In the genomic region with DNA sequence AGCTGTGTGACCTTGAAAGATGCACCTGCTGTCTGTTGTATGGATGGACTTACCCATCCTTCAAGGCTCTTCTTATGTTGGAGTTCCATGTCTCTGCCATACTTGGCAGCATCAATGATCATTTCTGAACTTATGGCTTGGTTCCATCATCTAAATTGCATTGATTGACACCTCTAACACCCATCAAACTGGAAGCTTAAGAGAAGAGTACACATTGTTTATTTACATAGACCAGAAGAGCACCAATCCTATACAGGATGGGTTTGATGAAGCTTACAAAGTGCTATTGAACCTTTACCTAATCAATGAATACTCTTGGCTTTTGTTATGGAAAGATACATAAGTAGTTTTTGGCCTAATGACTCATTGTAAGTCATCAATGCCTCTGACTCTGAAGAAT, we compare ENCODE assay signal across 35 mouse cellular contexts.
"Had no signal": no experiment of that assay in that cellular context is flagged by ENCODE, and none has a peak within 500 bp of the region (broad histone marks: within the 10 kb centered on the region; RNA-seq: fewer than 3 reads in every experiment).

No protein-coding gene starts in this region.

- H3K9ac ChIP-seq: heart, embryonic 12.5 days; heart, embryonic 13.5 days; heart, embryonic 15.5 days; hindbrain, embryonic 12.5 days; hindbrain, embryonic 13.5 days; hindbrain, embryonic 14.5 days; hindbrain, embryonic 15.5 days; intestine, embryonic 15.5 days; kidney, embryonic 15.5 days had no signal

- H3K27me3 ChIP-seq: heart, embryonic 12.5 days; heart, embryonic 13.5 days; heart, embryonic 15.5 days; hindbrain, embryonic 12.5 days; hindbrain, embryonic 13.5 days; hindbrain, embryonic 15.5 days; intestine, embryonic 15.5 days; kidney, embryonic 15.5 days had no signal

- DNase-seq: heart, adult 2 months; heart, postnatal 10 days; heart, postnatal 14 days; heart, postnatal 36 days; heart, postnatal 4 days; kidney, adult 11 months; kidney, adult 18-20 months; kidney, adult 2 months; kidney, adult 8-10 months; kidney, adult 9 months; kidney, postnatal 10 days; kidney, postnatal 14 days; kidney, postnatal 25 days; kidney, postnatal 36 days; kidney, postnatal 4 days; layer of hippocampus, adult 9-11 months; layer of hippocampus, postnatal 36 days had no signal

- H3K4me2 ChIP-seq: heart, embryonic 11.5 days; heart, embryonic 12.5 days; heart, embryonic 13.5 days; heart, embryonic 15.5 days; hindbrain, embryonic 12.5 days; hindbrain, embryonic 13.5 days; hindbrain, embryonic 14.5 days; hindbrain, embryonic 15.5 days; intestine, embryonic 15.5 days; kidney, embryonic 15.5 days had no signal

- H3K27ac ChIP-seq: heart, adult 2 months; hindbrain, embryonic 10.5 days; hindbrain, embryonic 12.5 days; hindbrain, embryonic 13.5 days; hindbrain, embryonic 14.5 days; hindbrain, embryonic 15.5 days; hindbrain, postnatal 0 days; intestine, embryonic 15.5 days; kidney, embryonic 15.5 days; kidney, postnatal 0 days; layer of hippocampus, adult 2 months had no signal

- H3K4me3 ChIP-seq: heart, adult 2 months; heart, embryonic 12.5 days; heart, embryonic 13.5 days; heart, embryonic 15.5 days; hindbrain, embryonic 10.5 days; hindbrain, embryonic 12.5 days; hindbrain, embryonic 13.5 days; hindbrain, embryonic 15.5 days; intestine, embryonic 15.5 days; kidney, embryonic 15.5 days; layer of hippocampus, adult 2 months had no signal

- H3K9me3 ChIP-seq: heart, embryonic 12.5 days; heart, embryonic 13.5 days; heart, embryonic 15.5 days; hindbrain, embryonic 10.5 days; hindbrain, embryonic 12.5 days; hindbrain, embryonic 13.5 days; hindbrain, embryonic 15.5 days; intestine, embryonic 15.5 days; kidney, embryonic 15.5 days had no signal

- ATAC-seq: hindbrain, embryonic 16.5 days; hindbrain, postnatal 0 days; inflammation-experienced regulatory T-cells, adult 6 months; intestine, embryonic 15.5 days; intestine, embryonic 16.5 days; intestine, postnatal 0 days had no signal

- H3K4me1 ChIP-seq: hindbrain, embryonic 12.5 days; hindbrain, embryonic 13.5 days; hindbrain, embryonic 15.5 days; intestine, embryonic 15.5 days had no signal

- H3K36me3 ChIP-seq: heart, embryonic 12.5 days; heart, embryonic 13.5 days; heart, embryonic 15.5 days; hindbrain, embryonic 10.5 days; hindbrain, embryonic 12.5 days; hindbrain, embryonic 13.5 days; hindbrain, embryonic 15.5 days; intestine, embryonic 15.5 days; kidney, embryonic 15.5 days had no signal
